Mouse (Mus musculus): ENCODE results near the gene Ncam1. TPM values are rescaled to one million over a fixed set of nuclear protein-coding genes. Genes with fewer than 3 reads are reported as not detected.

Ncam1 gene
- polyA plus RNA-seq, 1 experiment from 2014 or later = 646 TPM

GRCm38 (mm10) chr9:49661480-49661879, 137.2 kb downstream of the Ncam1 start:
- Histone ChIP-seq H3K4me3 (ENCODE audit: low read depth, low read length) (no peak overlapping the region), H3K36me3 (ENCODE audit: control insufficient read depth, insufficient read depth, low read length) (no peaks in the 10 kb centered on the region), H3K27ac (ENCODE audit: low read length) (no peak overlapping the region), H3K4me2 (ENCODE audit: low read length) (no peak overlapping the region), H3K27me3 (ENCODE audit: control insufficient read depth, insufficient read depth, low read depth, low read length) (no peaks in the 10 kb centered on the region), H3K9me3 (replicated peaks; ENCODE audit: control insufficient read depth, low read length, poor library complexity, severe bottlenecking) (no peaks in the 10 kb centered on the region), H3K9ac (ENCODE audit: low read depth, low read length) (no peak overlapping the region), H3K4me1 (ENCODE audit: control insufficient read depth, insufficient read depth, low read length) (peaks cover 11% of the 10 kb centered on the region)
- ATAC-seq = no peak
- WGBS = 76% methylated on average over 2 of the region's 2 CpGs

- H3K27ac ChIP-seq (ENCODE audit: low read length) = peak overlapping the region; percentile 17
- H3K27me3 ChIP-seq (ENCODE audit: control insufficient read depth, insufficient read depth, low read depth, low read length) = no peaks in the 10 kb centered on the region
- no peak overlapping the region for H3K4me3 ChIP-seq (ENCODE audit: low read depth, low read length)
- no peak for ATAC-seq
- no peaks in the 10 kb centered on the region for H3K36me3 ChIP-seq (ENCODE audit: control insufficient read depth, insufficient read depth, low read length)
- H3K4me2 ChIP-seq (ENCODE audit: low read length) = no peak overlapping the region
- no peaks in the 10 kb centered on the region for H3K9me3 ChIP-seq (replicated peaks; ENCODE audit: control insufficient read depth, low read length, poor library complexity, severe bottlenecking)
- no peak overlapping the region for H3K9ac ChIP-seq (ENCODE audit: low read depth, low read length)
- peaks cover 9% of the 10 kb centered on the region for H3K4me1 ChIP-seq (ENCODE audit: control insufficient read depth, insufficient read depth, low read length)
- WGBS = 75% methylated on average over 4 of the region's 4 CpGs
These were observed 140.3 kb downstream of the Ncam1 start for GRCm38 (mm10) chr9:49658381-49658856.

- Histone ChIP-seq H3K9ac (ENCODE audit: low read depth, low read length) (no peak overlapping the region), H3K36me3 (ENCODE audit: control insufficient read depth, insufficient read depth, low read length) (no peaks in the 10 kb centered on the region), H3K4me2 (ENCODE audit: low read length) (no peak overlapping the region), H3K27me3 (ENCODE audit: control insufficient read depth, insufficient read depth, low read depth, low read length) (no peaks in the 10 kb centered on the region), H3K4me3 (ENCODE audit: low read depth, low read length) (no peak overlapping the region), H3K9me3 (replicated peaks; ENCODE audit: control insufficient read depth, low read length, poor library complexity, severe bottlenecking) (no peaks in the 10 kb centered on the region), H3K27ac (ENCODE audit: low read length) (no peak overlapping the region), H3K4me1 (ENCODE audit: control insufficient read depth, insufficient read depth, low read length) (peaks cover 14% of the 10 kb centered on the region)
- ATAC-seq = no peak
- WGBS = 79% methylated on average over 3 of the region's 3 CpGs
These were observed 144.3 kb downstream of the Ncam1 start for GRCm38 (mm10) chr9:49654470-49654869.

GRCm38 (mm10) chr9:49653478-49654245, 145.1 kb downstream of the Ncam1 start:
- 80% methylated on average over 9 of the region's 9 CpGs for whole genome bisulfite sequencing
- ATAC-seq = no peak
- H3K4me2 ChIP-seq (ENCODE audit: low read length) = no peak overlapping the region
- H3K4me1 ChIP-seq (ENCODE audit: control insufficient read depth, insufficient read depth, low read length) = peaks cover 14% of the 10 kb centered on the region
- no peak overlapping the region for H3K4me3 ChIP-seq (ENCODE audit: low read depth, low read length)
- H3K27ac ChIP-seq (ENCODE audit: low read length) = no peak overlapping the region
- no peaks in the 10 kb centered on the region for H3K27me3 ChIP-seq (ENCODE audit: control insufficient read depth, insufficient read depth, low read depth, low read length)
- H3K9me3 ChIP-seq (replicated peaks; ENCODE audit: control insufficient read depth, low read length, poor library complexity, severe bottlenecking) = no peaks in the 10 kb centered on the region
- H3K9ac ChIP-seq (ENCODE audit: low read depth, low read length) = no peak overlapping the region
- no peaks in the 10 kb centered on the region for H3K36me3 ChIP-seq (ENCODE audit: control insufficient read depth, insufficient read depth, low read length)

GRCm38 (mm10) chr9:49644296-49644695, 154.4 kb downstream of the Ncam1 start:
- whole genome bisulfite sequencing = 95% methylated on average over 2 of the region's 2 CpGs
- no peaks in the 10 kb centered on the region for H3K9me3 ChIP-seq (replicated peaks; ENCODE audit: control insufficient read depth, low read length, poor library complexity, severe bottlenecking)
- H3K36me3 ChIP-seq (ENCODE audit: control insufficient read depth, insufficient read depth, low read length) = peaks cover 4% of the 10 kb centered on the region; the same call in 1 of the 2 replicates
- ATAC-seq = no peak
- no peak overlapping the region for H3K27ac ChIP-seq (ENCODE audit: low read length)
- no peak overlapping the region for H3K4me2 ChIP-seq (ENCODE audit: low read length)
- H3K4me3 ChIP-seq (ENCODE audit: low read depth, low read length) = no peak overlapping the region
- H3K9ac ChIP-seq (ENCODE audit: low read depth, low read length) = no peak overlapping the region
- H3K27me3 ChIP-seq (ENCODE audit: control insufficient read depth, insufficient read depth, low read depth, low read length) = no peaks in the 10 kb centered on the region
- H3K4me1 ChIP-seq (ENCODE audit: control insufficient read depth, insufficient read depth, low read length) = peaks cover 12% of the 10 kb centered on the region

GRCm38 (mm10) chr9:49640764-49641163, 158.0 kb downstream of the Ncam1 start:
- no peaks in the 10 kb centered on the region for H3K27me3 ChIP-seq (ENCODE audit: control insufficient read depth, insufficient read depth, low read depth, low read length)
- no peak overlapping the region for H3K4me3 ChIP-seq (ENCODE audit: low read depth, low read length)
- 56% methylated on average over 3 of the region's 3 CpGs for WGBS
- H3K9ac ChIP-seq (ENCODE audit: low read depth, low read length) = no peak overlapping the region
- no peaks in the 10 kb centered on the region for H3K9me3 ChIP-seq (replicated peaks; ENCODE audit: control insufficient read depth, low read length, poor library complexity, severe bottlenecking)
- peaks cover 4% of the 10 kb centered on the region; the same call in 1 of the 2 replicates for H3K36me3 ChIP-seq (ENCODE audit: control insufficient read depth, insufficient read depth, low read length)
- peaks cover 33% of the 10 kb centered on the region for H3K4me1 ChIP-seq (ENCODE audit: control insufficient read depth, insufficient read depth, low read length)
- H3K27ac ChIP-seq (ENCODE audit: low read length) = no peak overlapping the region
- H3K4me2 ChIP-seq (ENCODE audit: low read length) = no peak overlapping the region
- ATAC-seq = no peak

- peaks cover 4% of the 10 kb centered on the region; the same call in 1 of the 2 replicates for H3K36me3 ChIP-seq (ENCODE audit: control insufficient read depth, insufficient read depth, low read length)
- no peaks in the 10 kb centered on the region for H3K9me3 ChIP-seq (replicated peaks; ENCODE audit: control insufficient read depth, low read length, poor library complexity, severe bottlenecking)
- H3K4me1 ChIP-seq (ENCODE audit: control insufficient read depth, insufficient read depth, low read length) = peaks cover 39% of the 10 kb centered on the region
- no peak overlapping the region for H3K9ac ChIP-seq (ENCODE audit: low read depth, low read length)
- H3K27ac ChIP-seq (ENCODE audit: low read length) = no peak overlapping the region
- 34% methylated on average over 8 of the region's 8 CpGs for WGBS
- H3K27me3 ChIP-seq (ENCODE audit: control insufficient read depth, insufficient read depth, low read depth, low read length) = no peaks in the 10 kb centered on the region
- no peak overlapping the region for H3K4me3 ChIP-seq (ENCODE audit: low read depth, low read length)
- ATAC-seq = no peak
- H3K4me2 ChIP-seq (ENCODE audit: low read length) = no peak overlapping the region
These were observed 158.6 kb downstream of the Ncam1 start for GRCm38 (mm10) chr9:49640142-49640541.

- no peaks in the 10 kb centered on the region for H3K27me3 ChIP-seq (ENCODE audit: control insufficient read depth, insufficient read depth, low read depth, low read length)
- peaks cover 4% of the 10 kb centered on the region; the same call in 1 of the 2 replicates for H3K36me3 ChIP-seq (ENCODE audit: control insufficient read depth, insufficient read depth, low read length)
- no peak for ATAC-seq
- H3K9ac ChIP-seq (ENCODE audit: low read depth, low read length) = no peak overlapping the region
- peaks cover 39% of the 10 kb centered on the region for H3K4me1 ChIP-seq (ENCODE audit: control insufficient read depth, insufficient read depth, low read length)
- no peak overlapping the region for H3K4me3 ChIP-seq (ENCODE audit: low read depth, low read length)
- H3K4me2 ChIP-seq (ENCODE audit: low read length) = no peak overlapping the region
- no peaks in the 10 kb centered on the region for H3K9me3 ChIP-seq (replicated peaks; ENCODE audit: control insufficient read depth, low read length, poor library complexity, severe bottlenecking)
- no peak overlapping the region for H3K27ac ChIP-seq (ENCODE audit: low read length)
These were observed 160.8 kb downstream of the Ncam1 start for GRCm38 (mm10) chr9:49637955-49638354.

GRCm38 (mm10) chr9:49635668-49636326, 162.9 kb downstream of the Ncam1 start:
- H3K27ac ChIP-seq (ENCODE audit: low read length) = peak overlapping the region; percentile 68
- ATAC-seq = no peak
- H3K4me2 ChIP-seq (ENCODE audit: low read length) = peak overlapping the region; percentile 23; the same call in 1 of the 2 replicates
- no peak overlapping the region for H3K4me3 ChIP-seq (ENCODE audit: low read depth, low read length)
- H3K9me3 ChIP-seq (replicated peaks; ENCODE audit: control insufficient read depth, low read length, poor library complexity, severe bottlenecking) = no peaks in the 10 kb centered on the region
- peaks cover 37% of the 10 kb centered on the region for H3K4me1 ChIP-seq (ENCODE audit: control insufficient read depth, insufficient read depth, low read length)
- 45% methylated on average over 11 of the region's 11 CpGs for WGBS
- no peak overlapping the region for H3K9ac ChIP-seq (ENCODE audit: low read depth, low read length)
- no peaks in the 10 kb centered on the region for H3K36me3 ChIP-seq (ENCODE audit: control insufficient read depth, insufficient read depth, low read length)
- no peaks in the 10 kb centered on the region for H3K27me3 ChIP-seq (ENCODE audit: control insufficient read depth, insufficient read depth, low read depth, low read length)

Measured in midbrain, embryonic 16.5 days (tissue).